Mouse (Mus musculus) mammary gland, adult 2 months (tissue): Measurements from ENCODE around the gene 5330417C22Rik. TPM values are rescaled to one million over a fixed set of nuclear protein-coding genes. Genes with fewer than 3 reads are reported as not detected.

Source experiments
- polyA plus RNA-seq: library from polyadenylated mRNA; depleted of rRNA; stranded (reverse); fragments of >200 nt; gene quantifications from 2 replicates; pipeline ENCODE4 v1.2.3, GENCODE M21; 2012; ENCODE audit warnings: low replicate concordance; rRNA removed

Gene 5330417C22Rik
- 1.6 and 1.7 TPM in 2 replicates for polyA plus RNA-seq

GRCm38 (mm10) chr3:108536517-108537260 lies at the start of gene 5330417C22Rik:
Gene 5330417C22Rik (minus strand): TSS chr3:108536536.

GRCm38 (mm10) chr3:108571443-108572294 lies 35.3 kb upstream of the 5330417C22Rik start, which contains the start of gene Taf13:
Gene Taf13 (plus strand): TSS chr3:108571698.

GRCm38 (mm10) chr3:108562133-108562730 lies 25.9 kb upstream of the 5330417C22Rik start, which contains the start of gene Tmem167b:
Gene Tmem167b (minus strand): TSS chr3:108562466.

GRCm38 (mm10) chr3:108533951-108534350 lies 2.4 kb downstream of the 5330417C22Rik start, which contains the start of gene 1700013F07Rik:
Gene 1700013F07Rik (plus strand): TSS chr3:108534150.

GRCm38 (mm10) chr3:108444698-108445365 lies 91.5 kb downstream of the 5330417C22Rik start, which contains the start of gene Sars:
Gene Sars (minus strand): TSS chr3:108445209.

GRCm38 (mm10) chr3:108414857-108415830 lies 121.2 kb downstream of the 5330417C22Rik start, which contains the start of gene Celsr2:
Gene Celsr2 (minus strand): TSS chr3:108415552.

Other genes with a start within 250 kb of the 5330417C22Rik start
- gene Mybphl, start 171.6 kb downstream of the 5330417C22Rik start, polyA plus RNA-seq: not detected in 2 replicates
- 4.8 and 6.7 TPM in 2 replicates for gene Psrc1, start 152.7 kb downstream of the 5330417C22Rik start, polyA plus RNA-seq
- 32.1 and 57.6 TPM in 2 replicates for gene Celsr2, start 121.0 kb downstream of the 5330417C22Rik start, polyA plus RNA-seq
- 36.3 and 38.8 TPM in 2 replicates for gene Sars, start 91.3 kb downstream of the 5330417C22Rik start, polyA plus RNA-seq
- 0.20 and 0.23 TPM in 2 replicates for gene 1700013F07Rik, start 2.4 kb downstream of the 5330417C22Rik start, polyA plus RNA-seq
- 3.1 and 5.6 TPM in 2 replicates for gene Tmem167b, start 25.9 kb upstream of the 5330417C22Rik start, polyA plus RNA-seq
- gene Taf13, start 35.2 kb upstream of the 5330417C22Rik start, polyA plus RNA-seq: 1.2 and 5.0 TPM in 2 replicates
- gene Wdr47, start 54.7 kb upstream of the 5330417C22Rik start, polyA plus RNA-seq: 3.8 and 6.9 TPM in 2 replicates
- 22.4 and 32.1 TPM in 2 replicates for gene Clcc1, start 117.4 kb upstream of the 5330417C22Rik start, polyA plus RNA-seq
- gene Gpsm2, start 185.8 kb upstream of the 5330417C22Rik start, polyA plus RNA-seq: 2.8 and 4.0 TPM in 2 replicates
- 0.10 and 0.36 TPM in 2 replicates for gene Aknad1, start 203.1 kb upstream of the 5330417C22Rik start, polyA plus RNA-seq